Mouse (Mus musculus): ENCODE measurements around the gene Cst10.

Cst10 gene

DNA sequence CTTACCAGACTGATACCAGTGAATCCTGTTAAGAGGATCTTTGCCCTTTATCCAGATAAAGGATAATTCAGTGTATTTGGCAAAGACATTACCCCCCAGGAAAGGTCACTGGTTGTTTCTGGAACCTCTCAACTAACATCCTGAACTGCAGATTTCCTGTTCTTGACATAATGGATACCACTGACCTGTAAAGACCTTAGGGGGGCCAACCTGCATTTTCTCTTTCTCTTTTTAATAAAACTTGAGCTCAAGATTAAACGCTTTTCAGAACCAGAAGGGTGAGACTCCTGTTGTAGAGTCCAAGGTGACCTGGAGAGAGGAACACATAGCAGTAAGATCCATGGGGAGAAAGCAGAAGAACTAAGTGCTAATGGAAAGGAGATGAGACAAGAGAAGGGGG lies at the start of gene Cst10:
Cst10 (plus strand) TSS at position 301 of the 400 bp plus-strand sequence.
- no peak for DNase-seq

DNA sequence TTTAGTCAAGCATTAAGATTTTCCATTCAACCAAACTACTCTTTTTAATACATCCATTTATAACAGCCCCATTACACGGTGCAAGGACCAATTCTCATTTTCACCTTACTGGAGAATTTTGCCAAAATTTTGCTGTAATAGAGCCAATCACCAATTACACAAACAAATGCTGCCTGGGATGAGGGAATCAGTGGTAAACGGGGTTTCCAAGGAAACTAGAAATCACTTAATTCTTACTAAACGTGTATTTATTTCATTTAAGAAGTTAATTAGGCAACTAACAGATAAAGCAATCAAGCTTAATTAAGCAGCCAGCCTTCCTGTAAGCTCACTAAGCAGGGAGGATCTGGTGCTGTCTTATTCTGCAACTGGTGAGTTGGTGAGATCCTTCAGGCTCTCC lies 11.9 kb upstream of the Cst10 start:
- DNase-seq, result no peak

DNA sequence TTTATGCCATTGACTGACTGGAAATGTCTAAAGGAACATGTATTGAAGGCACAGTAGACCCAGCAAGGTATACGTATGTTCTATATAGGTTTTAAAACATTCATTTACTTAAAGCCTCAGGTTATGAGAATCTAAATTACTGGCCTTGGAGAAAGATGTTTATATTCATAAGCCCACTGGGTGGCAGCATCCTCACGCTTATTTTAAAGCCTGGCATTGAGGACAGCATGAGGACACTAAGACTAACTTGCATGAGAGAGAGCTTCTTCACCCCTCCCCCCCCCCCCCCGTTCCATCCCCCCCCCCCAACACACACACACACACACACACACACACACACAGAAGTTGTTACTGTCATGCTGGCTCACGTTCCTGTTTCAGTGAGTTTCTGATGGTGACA lies 17.7 kb downstream of the Cst10 start:
- DNase-seq, result peak; percentile 14

Measured in cerebellum, adult 11 months (tissue).